In genomic region chr11:50767039-50767438, GRCm38 (mm10) we compare ENCODE assay signal across 9 mouse cellular contexts.
DNase-seq lines count a peak whose midpoint lies in the region; ATAC-seq and TF ChIP-seq lines count a peak whose summit lies in the region.
"Had no signal": no experiment of that assay in that cellular context is flagged by ENCODE, and none has a peak within 500 bp of the region (broad histone marks: within the 10 kb centered on the region; RNA-seq: fewer than 3 reads in every experiment).

No protein-coding gene starts in this region.

- H3K27ac ChIP-seq in neural tube, embryonic 15.5 days (replicated peaks) = no peak overlapping the region
- H3K27ac ChIP-seq in embryonic fibroblast, embryonic 13.5 days (ENCODE audit: insufficient read depth, low read length) = no peak overlapping the region
- H3K27ac ChIP-seq: heart, embryonic 15.5 days had no signal

- H3K4me3 ChIP-seq in neural tube, embryonic 15.5 days (replicated peaks) = no peak overlapping the region
- H3K4me3 ChIP-seq in embryonic fibroblast, embryonic 13.5 days (ENCODE audit: insufficient read depth, low read length) = no peak overlapping the region
- H3K4me3 ChIP-seq: heart, embryonic 15.5 days had no signal

- TF ChIP-seq POLR2A in embryonic fibroblast, embryonic 13.5 days (IDR thresholded peaks at IDR 0.05; ENCODE audit: low read depth, low read length) = no peak

- 0 out of 2 replicates have a peak, but pooled peaks have one; percentile 15 for TF ChIP-seq CTCF in embryonic fibroblast, embryonic 13.5 days (IDR thresholded peaks at IDR 0.05; ENCODE audit: borderline replicate concordance, insufficient read depth, low read length)

- no peaks in the 10 kb centered on the region for H3K36me3 ChIP-seq in neural tube, embryonic 15.5 days
- H3K36me3 ChIP-seq: heart, embryonic 15.5 days had no signal

- no peak overlapping the region for H3K4me2 ChIP-seq in neural tube, embryonic 15.5 days
- H3K4me2 ChIP-seq: heart, embryonic 15.5 days had no signal

- no peaks in the 10 kb centered on the region for H3K27me3 ChIP-seq in neural tube, embryonic 15.5 days (replicated peaks)

- H3K9ac ChIP-seq in neural tube, embryonic 15.5 days (replicated peaks) = no peak overlapping the region
- H3K9ac ChIP-seq: heart, embryonic 15.5 days had no signal

- WGBS in neural tube, embryonic 15.5 days = 18% methylated on average over 4 of the region's 4 CpGs

- no peak for ATAC-seq in neural tube, embryonic 15.5 days (ENCODE audit: low FRiP score)
- ATAC-seq in erythroid progenitor cell, adult 5-6 weeks (replicated peaks; ENCODE audit: low FRiP score, poor library complexity, severe bottlenecking) = no peak

- no peaks in the 10 kb centered on the region for H3K9me3 ChIP-seq in neural tube, embryonic 15.5 days (replicated peaks)
- H3K9me3 ChIP-seq: heart, embryonic 15.5 days had no signal

- intact Hi-C loops in gastrocnemius, postnatal 14 days (cut with DNase I; ENCODE audit: low total_unique reads) = loop anchor here (5.0 to 10.0 kb wide), 2 partner anchors 172 to 325 kb away; no protein-coding TSS in a partner anchor

- DNase-seq in gastrocnemius, postnatal 14 days = peak; percentile 49
- no peak for DNase-seq in gastrocnemius, adult 8-10 months (ENCODE audit: low spot score in 2 of 2)
- DNase-seq in neural tube, embryonic 10.5 days (ENCODE audit: extremely low spot score, low spot score) = peak; percentile 29
- DNase-seq in adrenal gland, postnatal 36 days = peak; percentile 62 to 71
- DNase-seq in lung, postnatal 25 days (ENCODE audit: low spot score) = peak; percentile 21

- H3K4me1 ChIP-seq in neural tube, embryonic 15.5 days = peaks cover 5% of the 10 kb centered on the region
- H3K4me1 ChIP-seq in embryonic fibroblast, embryonic 13.5 days (ENCODE audit: control insufficient read depth, insufficient read depth, low read length) = no peaks in the 10 kb centered on the region

Comparison
In these comparisons a context has a peak if more than half of its experiments do, and no peak if none do; other contexts are left out.
1. DNase-seq: peak in gastrocnemius, postnatal 14 days (single experiment), neural tube, embryonic 10.5 days (single experiment), adrenal gland, postnatal 36 days (2 of 2) and lung, postnatal 25 days (single experiment); none in gastrocnemius, adult 8-10 months (0 of 2).